Mouse (Mus musculus): ENCODE measurements around the gene Pla2g4a.

DNA sequence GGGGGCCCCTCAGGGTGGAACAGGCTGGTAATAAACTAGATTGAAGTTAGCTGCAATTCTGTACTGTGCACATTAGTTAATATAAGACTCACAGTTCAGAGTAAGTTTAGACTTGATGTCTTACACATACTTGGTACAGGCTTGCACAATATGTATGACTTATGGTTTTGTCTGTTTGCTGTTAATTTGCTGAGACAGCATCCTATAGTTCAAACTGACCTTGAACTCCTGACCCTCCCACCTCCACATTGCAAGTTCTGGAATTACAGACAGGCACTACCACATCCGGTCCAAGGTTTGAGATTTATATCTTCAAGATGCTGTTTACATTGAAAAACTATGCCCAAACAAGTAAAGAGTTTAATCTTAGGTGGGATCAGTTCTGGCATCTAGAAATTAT is 4.7 kb upstream of the Pla2g4a start:
- TF ChIP-seq CTCF (IDR thresholded peaks at IDR 0.05; ENCODE audit: borderline replicate concordance, insufficient read depth, low read length) (no peak), POLR2A (IDR thresholded peaks at IDR 0.05; ENCODE audit: low read depth, low read length) (no peak)

Data from embryonic fibroblast, embryonic 13.5 days (primary cell).